Mouse (Mus musculus) cerebellum, adult 2 months (tissue): Measurements from ENCODE around the gene Cped1.

Source experiments
- CTCF ChIP-seq: fragments of 200-500 bp; IDR thresholded peaks from 2 replicates; pipeline ENCODE4 v1.5.1; 2011; ENCODE audit warnings: low read depth, mild to moderate bottlenecking, control low read depth, low read length, moderate library complexity, borderline replicate concordance; ENCODE audit not compliant: insufficient read depth
- POLR2A ChIP-seq: fragments of 200-500 bp; IDR thresholded peaks from 2 replicates; pipeline ENCODE4 v1.6.1; 2011; ENCODE audit warnings: low read length, control low read depth, borderline replicate concordance; ENCODE audit not compliant: insufficient read depth

DNA sequence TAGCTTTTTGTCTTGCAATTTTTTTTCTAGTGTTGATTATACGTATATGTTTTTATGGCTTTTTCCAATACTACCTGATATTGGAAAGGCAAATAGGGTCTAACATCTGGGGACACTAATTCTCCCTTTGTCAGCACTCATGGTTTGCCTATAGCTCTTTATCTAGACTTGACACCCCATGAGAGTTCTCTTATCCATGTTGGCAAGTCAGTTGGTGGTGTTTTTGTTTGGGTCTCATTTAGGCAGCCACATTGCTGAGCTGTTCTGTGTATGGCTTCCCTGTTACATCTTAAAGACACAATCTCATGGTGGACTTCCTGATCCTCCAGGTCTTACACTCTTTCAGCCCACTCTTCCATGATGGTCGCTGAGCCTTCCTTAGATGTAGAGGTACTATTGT, 42.1 kb downstream of the Cped1 start:
- TF ChIP-seq POLR2A: no peak
- TF ChIP-seq CTCF: no peak
